ENCODE assay signal across 8 mouse cellular contexts in the genomic region with DNA sequence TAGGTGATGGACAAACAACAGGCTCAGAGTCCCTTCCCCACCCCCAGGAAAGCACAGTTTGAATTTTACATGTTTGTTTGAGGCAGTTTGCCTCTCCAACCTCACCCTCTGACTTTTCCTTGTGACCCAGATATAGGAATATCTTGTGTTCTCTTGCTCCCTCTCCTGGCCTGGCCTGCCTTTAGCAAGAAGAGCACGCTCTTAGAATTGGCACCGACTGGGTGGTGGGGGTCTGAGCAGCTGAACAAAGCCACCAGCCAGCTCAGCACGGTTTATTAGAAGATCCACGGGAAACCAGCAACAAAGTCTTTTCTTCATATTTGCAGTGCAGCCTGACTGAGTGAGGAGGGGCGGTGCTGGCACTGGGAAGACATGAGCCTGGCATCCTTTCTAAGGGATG.
DNase-seq lines count a peak whose midpoint lies in the region; ATAC-seq and TF ChIP-seq lines count a peak whose summit lies in the region.

No protein-coding gene starts in this region.

- H3K4me2 ChIP-seq in forebrain, embryonic 14.5 days (ENCODE audit: low read length) = no peak overlapping the region
- no peak overlapping the region for H3K4me2 ChIP-seq in lung, embryonic 16.5 days (ENCODE audit: low read depth, low read length)

- no peaks in the 10 kb centered on the region for H3K9me3 ChIP-seq in forebrain, embryonic 14.5 days (replicated peaks; ENCODE audit: control insufficient read depth, low read length)
- no peaks in the 10 kb centered on the region for H3K9me3 ChIP-seq in lung, embryonic 16.5 days (ENCODE audit: control insufficient read depth, low read length)

- H3K27me3 ChIP-seq in forebrain, embryonic 14.5 days (replicated peaks; ENCODE audit: control insufficient read depth, insufficient read depth, low read length) = no peaks in the 10 kb centered on the region
- H3K27me3 ChIP-seq in lung, embryonic 16.5 days (ENCODE audit: control insufficient read depth, insufficient read depth, low read depth, low read length) = no peaks in the 10 kb centered on the region

- no peak for TF ChIP-seq POLR2A in brain, embryonic 14.5 days (IDR thresholded peaks at IDR 0.05; ENCODE audit: borderline replicate concordance, extremely low read depth, insufficient read depth, insufficient read length, poor library complexity, severe bottlenecking)

- peak; percentile 89 for ATAC-seq in forebrain, embryonic 14.5 days
- ATAC-seq in lung, embryonic 16.5 days (ENCODE audit: low read depth) = peak; percentile 72; the same call in 1 of the 2 replicates
- no peak for ATAC-seq in activated CD4-positive, CD25-positive, alpha-beta regulatory T cell, adult 4 months

- H3K4me3 ChIP-seq in forebrain, embryonic 14.5 days (ENCODE audit: low read depth, low read length) = no peak overlapping the region
- H3K4me3 ChIP-seq in lung, embryonic 16.5 days (ENCODE audit: low read length) = no peak overlapping the region

- peaks cover 23% of the 10 kb centered on the region for H3K4me1 ChIP-seq in forebrain, embryonic 14.5 days (ENCODE audit: control insufficient read depth, insufficient read depth, low read length)
- H3K4me1 ChIP-seq in lung, embryonic 16.5 days (replicated peaks; ENCODE audit: control insufficient read depth, insufficient read depth, low read length) = peaks cover 14% of the 10 kb centered on the region

- H3K9ac ChIP-seq in forebrain, embryonic 14.5 days (ENCODE audit: low read length) = peak overlapping the region; percentile 33; the same call in 1 of the 2 replicates
- H3K9ac ChIP-seq in lung, embryonic 16.5 days (ENCODE audit: low read length) = no peak overlapping the region

- H3K36me3 ChIP-seq in forebrain, embryonic 14.5 days (ENCODE audit: control insufficient read depth, insufficient read depth, low read length) = no peaks in the 10 kb centered on the region
- no peaks in the 10 kb centered on the region for H3K36me3 ChIP-seq in lung, embryonic 16.5 days (ENCODE audit: control insufficient read depth, insufficient read depth, low read length)

- peak; percentile 72 for DNase-seq in MN1 (ENCODE audit: low spot score)
- peak; percentile 97 for DNase-seq in brain, embryonic 14.5 days (ENCODE audit: low read depth)
- peak; percentile 96 for DNase-seq in forebrain, embryonic 14.5 days (ENCODE audit: low spot score)
- DNase-seq in heart, postnatal 4 days = peak; percentile 83
- DNase-seq in large intestine, adult 2 months (ENCODE audit: low read depth, low spot score) = peak; percentile 19
- peak; percentile 85 to 87 for DNase-seq in right cerebral cortex, postnatal 10 days (ENCODE audit: low spot score in 2 of 2)

- H3K27ac ChIP-seq in forebrain, embryonic 14.5 days (ENCODE audit: low read depth, low read length) = peak overlapping the region; percentile 75
- no peak overlapping the region for H3K27ac ChIP-seq in lung, embryonic 16.5 days (ENCODE audit: low read length)

- WGBS in forebrain, embryonic 14.5 days = 4% methylated on average over 5 of the region's 5 CpGs
- WGBS in large intestine, adult 2 months = 15% methylated on average over 5 of the region's 5 CpGs
- 20% methylated on average over 5 of the region's 5 CpGs for WGBS in lung, embryonic 16.5 days

- TF ChIP-seq CTCF in brain, embryonic 14.5 days (IDR thresholded peaks at IDR 0.05; ENCODE audit: borderline replicate concordance, extremely low read depth, insufficient read depth, insufficient read length) = peak; percentile 84

Comparison
In these comparisons a context has a peak if more than half of its experiments do, and no peak if none do; other contexts are left out.
1. DNase-seq: peak in every context shown above with its lines; median percentile 97 in brain, embryonic 14.5 days; 96 in forebrain, embryonic 14.5 days; 86 in right cerebral cortex, postnatal 10 days; 83 in heart, postnatal 4 days; 72 in MN1; 19 in large intestine, adult 2 months.